Mouse (Mus musculus): ENCODE measurements around the gene Poc1b. TPM values are rescaled to one million over a fixed set of nuclear protein-coding genes. Genes with fewer than 3 reads are reported as not detected.

Poc1b gene
- polyA plus RNA-seq, 1 experiment, result 10.5 TPM

GRCm38 (mm10) chr10:99116237-99116632, 9.4 kb downstream of the Poc1b start:
- no peak for TF ChIP-seq MYOG (IDR thresholded peaks at IDR 0.05; ENCODE audit: control insufficient read depth, extremely low read depth, insufficient read length)
- no peak for TF ChIP-seq USF1 (IDR thresholded peaks at IDR 0.05; ENCODE audit: low read depth)
- no peak for TF ChIP-seq FOSL1 (IDR thresholded peaks at IDR 0.05; ENCODE audit: insufficient read depth, low read length, poor library complexity, severe bottlenecking)
- TF ChIP-seq CTCF (IDR thresholded peaks at IDR 0.05; ENCODE audit: control insufficient read depth, insufficient read depth, insufficient read length), result no peak
- no peak for TF ChIP-seq MAX (IDR thresholded peaks at IDR 0.05)
- Histone ChIP-seq H3K4me3 (ENCODE audit: insufficient read depth, poor library complexity, severe bottlenecking) (no peak overlapping the region), H3K79me2 (ENCODE audit: control insufficient read depth, insufficient read depth) (peaks cover 19% of the 10 kb centered on the region), H3K36me3 (ENCODE audit: control insufficient read depth, insufficient read depth) (no peaks in the 10 kb centered on the region), H3ac (ENCODE audit: control insufficient read depth, insufficient read length, low read depth) (no peak overlapping the region), H3K79me3 (ENCODE audit: low read depth) (peaks cover 5% of the 10 kb centered on the region), H3K27me3 (ENCODE audit: control insufficient read depth, insufficient read depth, insufficient read length) (no peaks in the 10 kb centered on the region)

GRCm38 (mm10) chr10:99116650-99117615, 10.1 kb downstream of the Poc1b start:
- no peak overlapping the region for H3K4me3 ChIP-seq (ENCODE audit: insufficient read depth, poor library complexity, severe bottlenecking)
- no peak overlapping the region for H3ac ChIP-seq (ENCODE audit: control insufficient read depth, insufficient read length, low read depth)
- peaks cover 3% of the 10 kb centered on the region for H3K79me3 ChIP-seq (ENCODE audit: low read depth)
- TF ChIP-seq MAX (IDR thresholded peaks at IDR 0.05), result no peak
- no peak for TF ChIP-seq CEBPB (IDR thresholded peaks at IDR 0.05; ENCODE audit: low read depth)
- TF ChIP-seq CTCF (IDR thresholded peaks at IDR 0.05; ENCODE audit: control insufficient read depth, insufficient read depth, insufficient read length), result no peak
- TF ChIP-seq MYOG (IDR thresholded peaks at IDR 0.05; ENCODE audit: control insufficient read depth, extremely low read depth, insufficient read length), result no peak
- no peaks in the 10 kb centered on the region for H3K36me3 ChIP-seq (ENCODE audit: control insufficient read depth, insufficient read depth)
- H3K79me2 ChIP-seq (ENCODE audit: control insufficient read depth, insufficient read depth), result peaks cover 12% of the 10 kb centered on the region
- H3K27me3 ChIP-seq (ENCODE audit: control insufficient read depth, insufficient read depth, insufficient read length), result no peaks in the 10 kb centered on the region

GRCm38 (mm10) chr10:99117876-99118275, 11.0 kb downstream of the Poc1b start:
- Histone ChIP-seq H3K36me3 (ENCODE audit: control insufficient read depth, insufficient read depth) (no peaks in the 10 kb centered on the region), H3K79me3 (ENCODE audit: low read depth) (peaks cover 2% of the 10 kb centered on the region), H3ac (ENCODE audit: control insufficient read depth, insufficient read length, low read depth) (no peak overlapping the region), H3K27me3 (ENCODE audit: control insufficient read depth, insufficient read depth, insufficient read length) (no peaks in the 10 kb centered on the region), H3K79me2 (ENCODE audit: control insufficient read depth, insufficient read depth) (peaks cover 7% of the 10 kb centered on the region), H3K4me3 (ENCODE audit: insufficient read depth, poor library complexity, severe bottlenecking) (no peak overlapping the region)
- TF ChIP-seq USF1 (IDR thresholded peaks at IDR 0.05; ENCODE audit: low read depth), result no peak
- TF ChIP-seq CEBPB (IDR thresholded peaks at IDR 0.05; ENCODE audit: low read depth), result no peak
- TF ChIP-seq MYOD1 (IDR thresholded peaks at IDR 0.05; ENCODE audit: control insufficient read depth, insufficient read length, low read depth), result no peak
- no peak for TF ChIP-seq MAX (IDR thresholded peaks at IDR 0.05)
- TF ChIP-seq MYOG (IDR thresholded peaks at IDR 0.05; ENCODE audit: control insufficient read depth, extremely low read depth, insufficient read length), result no peak
- no peak for TF ChIP-seq CTCF (IDR thresholded peaks at IDR 0.05; ENCODE audit: control insufficient read depth, insufficient read depth, insufficient read length)
- TF ChIP-seq FOSL1 (IDR thresholded peaks at IDR 0.05; ENCODE audit: insufficient read depth, low read length, poor library complexity, severe bottlenecking), result no peak

GRCm38 (mm10) chr10:99118697-99119096, 11.9 kb downstream of the Poc1b start:
- H3K79me2 ChIP-seq (ENCODE audit: control insufficient read depth, insufficient read depth), result peaks cover 7% of the 10 kb centered on the region
- no peak overlapping the region for H3K4me3 ChIP-seq (ENCODE audit: insufficient read depth, poor library complexity, severe bottlenecking)
- H3K36me3 ChIP-seq (ENCODE audit: control insufficient read depth, insufficient read depth), result no peaks in the 10 kb centered on the region
- no peak for TF ChIP-seq MYOG (IDR thresholded peaks at IDR 0.05; ENCODE audit: control insufficient read depth, extremely low read depth, insufficient read length)
- TF ChIP-seq USF1 (IDR thresholded peaks at IDR 0.05; ENCODE audit: low read depth), result no peak
- TF ChIP-seq MAX (IDR thresholded peaks at IDR 0.05), result no peak
- H3K27me3 ChIP-seq (ENCODE audit: control insufficient read depth, insufficient read depth, insufficient read length), result no peaks in the 10 kb centered on the region
- no peak overlapping the region for H3ac ChIP-seq (ENCODE audit: control insufficient read depth, insufficient read length, low read depth)
- H3K79me3 ChIP-seq (ENCODE audit: low read depth), result no peaks in the 10 kb centered on the region

GRCm38 (mm10) chr10:99119471-99119870, 12.6 kb downstream of the Poc1b start:
- TF ChIP-seq CEBPB (IDR thresholded peaks at IDR 0.05; ENCODE audit: low read depth) (no peak), MAX (IDR thresholded peaks at IDR 0.05) (no peak)
- no peaks in the 10 kb centered on the region for H3K79me3 ChIP-seq (ENCODE audit: low read depth)
- H3K27me3 ChIP-seq (ENCODE audit: control insufficient read depth, insufficient read depth, insufficient read length), result no peaks in the 10 kb centered on the region
- H3K79me2 ChIP-seq (ENCODE audit: control insufficient read depth, insufficient read depth), result peaks cover 7% of the 10 kb centered on the region
- H3K36me3 ChIP-seq (ENCODE audit: control insufficient read depth, insufficient read depth), result no peaks in the 10 kb centered on the region
- no peak overlapping the region for H3K4me3 ChIP-seq (ENCODE audit: insufficient read depth, poor library complexity, severe bottlenecking)
- H3ac ChIP-seq (ENCODE audit: control insufficient read depth, insufficient read length, low read depth), result no peak overlapping the region

- H3ac ChIP-seq (ENCODE audit: control insufficient read depth, insufficient read length, low read depth), result no peak within 1 kb of the TSS
- no peaks in the 10 kb centered on the region for H3K79me2 ChIP-seq (ENCODE audit: control insufficient read depth, insufficient read depth)
- H3K27me3 ChIP-seq (ENCODE audit: control insufficient read depth, insufficient read depth, insufficient read length), result no peaks in the 10 kb centered on the region
- TF ChIP-seq MYOD1 (IDR thresholded peaks at IDR 0.05; ENCODE audit: control insufficient read depth, insufficient read length, low read depth) (no peak), MAX (IDR thresholded peaks at IDR 0.05) (no peak), FOSL1 (IDR thresholded peaks at IDR 0.05; ENCODE audit: insufficient read depth, low read length, poor library complexity, severe bottlenecking) (no peak), CEBPB (IDR thresholded peaks at IDR 0.05; ENCODE audit: low read depth) (no peak), MYOG (IDR thresholded peaks at IDR 0.05; ENCODE audit: control insufficient read depth, extremely low read depth, insufficient read length) (no peak)
- no peak within 1 kb of the TSS for H3K4me3 ChIP-seq (ENCODE audit: insufficient read depth, poor library complexity, severe bottlenecking)
- H3K36me3 ChIP-seq (ENCODE audit: control insufficient read depth, insufficient read depth), result peaks cover 6% of the 10 kb centered on the region
- H3K79me3 ChIP-seq (ENCODE audit: low read depth), result no peaks in the 10 kb centered on the region
These were observed 19.4 kb downstream of the Poc1b start, which contains the start of gene Phxr2 for GRCm38 (mm10) chr10:99126225-99126624. Gene Phxr2 (minus strand): TSS chr10:99126325.

Data from C2C12 (cell line).